Mouse (Mus musculus): ENCODE measurements around the gene Pygm.

Pygm gene

DNA sequence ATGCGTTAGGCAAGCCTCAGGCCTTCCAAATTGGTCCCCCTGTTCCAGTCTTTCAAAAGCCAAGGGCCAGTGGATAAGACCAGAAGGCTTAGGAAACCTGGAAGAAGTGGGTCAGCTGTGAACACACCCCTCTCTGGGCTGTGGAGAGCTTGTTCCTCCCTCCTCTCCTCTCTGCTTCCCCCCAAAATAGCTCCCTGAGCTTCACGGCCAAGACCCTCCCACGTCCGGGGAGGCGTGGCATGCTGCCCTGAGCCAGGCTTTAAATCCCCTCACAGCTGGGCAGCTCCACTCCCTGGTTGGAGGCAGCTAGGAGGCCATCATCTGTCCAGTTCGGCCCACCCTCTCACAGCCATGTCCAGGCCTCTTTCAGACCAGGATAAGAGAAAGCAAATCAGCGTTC lies at the start of gene Pygm:
Gene Pygm, plus strand, starts transcription at position 272 of the 400 bp plus-strand sequence.
- CTCF ChIA-PET: interaction anchor here (0.8 kb wide), 1 partner anchor 11 kb away, joined by 3 read pairs; no protein-coding TSS in a partner anchor

DNA sequence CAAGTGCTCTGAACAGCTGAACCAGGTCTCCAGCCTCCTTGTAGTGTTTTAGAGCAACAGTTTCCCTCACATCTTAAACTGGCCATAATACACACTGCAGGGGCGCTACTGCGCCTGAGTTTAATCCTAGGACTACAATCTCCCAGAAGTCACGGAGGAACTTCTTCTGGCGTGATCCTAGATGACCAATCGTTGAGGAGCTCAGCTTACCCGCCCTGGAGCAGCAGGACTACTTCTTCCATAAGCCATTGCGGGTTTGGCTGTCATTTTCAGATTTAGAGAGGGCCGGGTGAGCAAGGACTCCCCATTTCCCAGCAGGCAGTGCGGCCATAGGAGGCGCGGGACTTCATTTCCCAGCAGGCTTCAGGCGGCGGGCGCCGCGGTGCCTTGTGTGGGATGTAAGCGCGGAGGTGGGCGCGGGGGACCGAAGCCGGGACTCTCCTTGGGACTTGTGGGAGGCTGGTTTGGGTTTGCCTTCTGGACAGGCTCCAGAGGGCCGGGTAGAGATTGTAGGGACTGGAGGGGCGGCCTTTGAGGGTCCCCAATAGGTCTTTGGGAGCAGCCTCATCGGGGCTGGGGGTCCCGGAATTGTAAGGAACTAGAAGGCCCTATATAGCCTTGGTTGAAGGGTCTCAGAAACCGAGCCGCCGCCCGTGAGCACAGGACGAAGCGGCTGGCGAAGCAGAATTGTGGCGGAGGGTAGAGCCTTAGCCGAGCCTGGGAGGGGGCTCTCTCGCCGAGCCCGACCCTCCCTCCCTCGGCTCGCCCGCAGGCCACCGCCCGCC lies 49.3 kb upstream of the Pygm start, which contains the start of gene Men1:
Gene Men1, plus strand, starts transcription at position 307 of the 785 bp plus-strand sequence.
- CTCF ChIA-PET: interaction anchor here (0.7 to 0.9 kb wide), 2 partner anchors 62 to 1825 kb away, joined by 3 to 7 read pairs; no protein-coding TSS in a partner anchor

DNA sequence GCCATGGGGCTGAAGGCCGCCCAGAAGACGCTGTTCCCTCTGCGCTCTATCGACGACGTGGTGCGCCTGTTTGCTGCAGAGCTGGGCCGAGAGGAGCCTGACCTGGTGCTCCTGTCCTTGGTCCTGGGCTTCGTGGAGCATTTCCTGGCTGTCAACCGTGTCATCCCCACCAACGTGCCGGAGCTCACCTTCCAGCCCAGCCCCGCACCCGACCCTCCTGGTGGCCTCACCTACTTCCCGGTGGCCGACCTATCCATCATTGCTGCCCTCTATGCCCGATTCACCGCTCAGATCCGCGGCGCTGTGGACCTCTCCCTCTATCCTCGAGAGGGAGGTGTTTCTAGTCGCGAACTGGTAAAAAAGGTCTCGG lies 48.8 kb upstream of the Pygm start:
- CTCF ChIA-PET: interaction anchor here (0.6 to 0.9 kb wide), 3 partner anchors 62 to 1826 kb away, joined by 3 to 7 read pairs (median 3); no protein-coding TSS in a partner anchor

DNA sequence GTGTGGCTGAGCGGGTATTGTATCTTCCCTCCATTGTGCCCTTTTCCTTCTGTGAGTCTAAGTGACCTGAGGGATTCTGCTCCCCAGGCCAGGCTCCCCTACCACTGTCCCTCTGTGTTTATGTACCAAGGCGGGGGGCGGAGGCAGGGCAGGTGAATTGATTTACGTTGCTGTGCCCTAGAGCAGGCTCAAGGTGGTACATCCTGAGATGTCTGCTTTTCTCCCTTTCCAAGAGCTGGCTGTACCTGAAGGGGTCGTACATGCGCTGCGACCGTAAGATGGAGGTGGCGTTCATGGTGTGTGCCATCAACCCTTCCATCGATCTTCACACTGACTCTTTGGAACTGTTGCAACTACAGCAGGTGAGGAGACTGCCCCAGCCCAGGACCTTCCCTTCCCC lies 47.3 kb upstream of the Pygm start:
- CTCF ChIA-PET: interaction anchor here (1.1 kb wide), 1 partner anchor 74 kb away, joined by 3 read pairs; no protein-coding TSS in a partner anchor

DNA sequence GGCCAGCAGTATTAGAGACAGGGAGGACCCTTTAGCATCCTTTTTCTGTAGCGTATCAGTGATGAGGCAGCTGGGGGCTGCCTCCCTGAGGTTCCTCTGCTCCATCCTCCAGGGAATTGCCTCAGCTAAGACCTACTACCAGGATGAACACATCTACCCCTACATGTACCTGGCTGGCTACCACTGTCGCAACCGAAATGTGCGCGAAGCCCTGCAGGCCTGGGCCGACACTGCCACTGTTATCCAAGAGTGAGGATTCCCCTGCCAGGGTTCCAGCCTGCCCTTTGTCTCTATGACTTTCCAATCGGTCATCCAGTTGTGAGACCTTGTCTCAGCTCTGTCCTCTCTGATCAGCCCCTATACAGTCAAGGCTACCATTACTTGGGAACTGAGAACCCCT lies 46.0 kb upstream of the Pygm start:
- CTCF ChIA-PET: interaction anchor here (1.1 kb wide), 1 partner anchor 72 kb away, joined by 3 read pairs; no protein-coding TSS in a partner anchor

DNA sequence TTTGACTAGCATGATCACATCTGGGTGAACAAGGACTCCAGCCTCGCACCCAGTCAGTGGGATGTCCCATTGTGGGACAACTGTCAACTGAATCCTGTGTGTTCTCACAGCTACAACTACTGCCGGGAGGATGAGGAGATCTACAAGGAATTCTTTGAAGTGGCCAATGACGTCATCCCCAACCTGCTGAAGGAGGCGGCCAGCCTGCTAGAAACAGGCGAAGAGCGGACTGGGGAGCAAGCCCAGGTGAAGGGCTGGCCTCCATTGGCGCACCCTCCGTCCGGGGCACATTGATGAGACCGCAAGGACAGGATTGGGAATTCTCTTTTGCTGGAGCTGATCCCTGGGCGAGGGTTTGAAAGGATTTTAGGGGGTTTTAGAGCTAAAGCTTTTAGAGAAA lies 45.5 kb upstream of the Pygm start:
- CTCF ChIA-PET: no interaction called here

DNA sequence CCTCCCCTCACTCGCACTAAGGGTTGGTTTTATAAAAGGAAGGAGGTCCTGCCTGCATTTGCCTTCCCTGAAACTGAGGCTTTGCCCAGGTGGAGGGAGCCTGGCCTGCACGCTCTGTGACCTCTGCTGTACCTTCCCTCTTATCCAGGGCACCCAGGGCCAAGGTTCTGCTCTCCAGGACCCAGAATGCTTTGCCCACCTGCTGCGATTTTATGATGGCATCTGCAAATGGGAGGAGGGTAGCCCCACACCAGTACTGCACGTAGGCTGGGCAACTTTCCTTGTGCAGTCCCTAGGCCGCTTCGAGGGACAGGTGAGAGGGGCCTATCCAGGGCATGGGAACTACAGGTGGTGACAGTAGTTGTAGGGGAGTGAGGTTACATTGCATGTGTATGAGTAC lies 45.0 kb upstream of the Pygm start:
- CTCF ChIA-PET: no interaction called here

DNA sequence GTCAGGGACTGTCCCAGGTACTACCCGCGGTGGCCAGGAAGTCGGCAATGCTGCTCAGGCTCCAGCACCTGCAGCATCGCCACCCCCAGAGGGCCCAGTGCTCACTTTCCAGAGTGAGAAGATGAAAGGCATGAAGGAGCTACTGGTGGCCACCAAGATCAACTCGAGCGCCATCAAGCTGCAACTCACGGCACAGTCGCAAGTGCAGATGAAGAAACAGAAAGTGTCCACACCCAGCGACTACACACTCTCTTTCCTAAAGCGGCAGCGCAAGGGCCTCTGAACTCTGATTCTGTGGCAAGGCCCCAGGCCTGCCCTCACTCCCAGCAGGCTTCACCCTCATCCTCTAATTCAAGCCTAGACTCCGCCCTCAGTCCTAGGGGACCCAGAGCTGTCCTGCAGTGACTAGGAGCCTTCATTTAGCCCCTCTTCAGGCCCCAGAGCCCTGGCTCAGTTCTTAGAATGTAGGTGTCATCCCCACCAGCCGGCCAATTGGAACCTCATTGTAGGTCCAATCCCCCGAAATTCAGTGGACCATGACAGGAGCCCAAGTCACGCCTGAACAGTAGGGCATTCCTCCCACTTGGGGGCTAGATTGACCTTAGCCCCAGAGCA lies 44.2 kb upstream of the Pygm start:
- CTCF ChIA-PET: no interaction called here

DNA sequence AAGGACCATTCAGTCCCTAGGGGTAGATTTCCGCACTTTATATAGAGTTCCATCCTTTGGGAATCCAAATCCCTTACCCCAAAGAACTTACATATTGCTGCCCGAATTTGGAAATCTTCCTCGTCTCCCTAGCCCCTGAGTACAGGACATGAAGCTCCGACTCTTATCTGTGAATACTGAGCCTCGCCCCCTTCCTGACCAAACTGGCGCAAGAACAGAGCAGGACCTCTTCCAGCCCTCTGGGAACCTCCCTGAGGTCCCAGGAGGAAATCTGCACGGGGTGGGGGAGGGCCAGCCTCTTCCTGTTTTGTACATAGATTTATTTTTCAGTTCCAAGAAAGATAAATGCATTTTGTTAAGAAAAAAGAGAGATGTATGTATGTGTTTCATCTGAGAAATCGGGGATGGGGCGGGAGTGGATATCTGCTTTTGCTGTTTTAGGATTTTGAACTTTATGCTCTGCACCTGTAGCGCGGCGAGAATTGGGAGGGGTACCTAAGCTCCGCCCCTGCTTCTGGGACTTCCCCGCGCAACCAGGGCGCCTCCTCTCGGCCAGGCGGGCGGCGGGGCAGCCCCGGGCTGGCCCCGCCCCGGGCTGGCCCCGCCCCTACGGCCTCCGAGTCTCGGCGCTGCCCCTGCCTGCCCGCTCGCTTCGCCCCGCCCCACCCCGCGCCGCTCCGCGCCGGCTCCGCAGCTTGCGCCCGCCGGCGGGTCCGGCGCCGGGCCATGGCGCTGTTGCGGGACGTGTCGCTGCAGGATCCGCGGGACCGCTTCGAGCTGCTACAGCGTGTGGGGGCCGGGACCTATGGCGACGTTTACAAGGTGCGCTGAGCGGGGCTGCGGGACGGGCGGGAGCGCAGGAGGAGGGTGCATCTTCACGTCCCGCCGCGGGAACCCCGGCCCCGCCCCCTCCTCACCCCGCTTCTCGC lies 43.4 kb upstream of the Pygm start, which contains the start of gene Map4k2:
Gene Map4k2, plus strand, starts transcription at position 612 of the 929 bp plus-strand sequence.
- CTCF ChIA-PET: interaction anchor here (0.5 to 1.0 kb wide), 3 partner anchors 10 to 18 kb away, joined by 3 to 6 read pairs (median 4); no protein-coding TSS in a partner anchor

DNA sequence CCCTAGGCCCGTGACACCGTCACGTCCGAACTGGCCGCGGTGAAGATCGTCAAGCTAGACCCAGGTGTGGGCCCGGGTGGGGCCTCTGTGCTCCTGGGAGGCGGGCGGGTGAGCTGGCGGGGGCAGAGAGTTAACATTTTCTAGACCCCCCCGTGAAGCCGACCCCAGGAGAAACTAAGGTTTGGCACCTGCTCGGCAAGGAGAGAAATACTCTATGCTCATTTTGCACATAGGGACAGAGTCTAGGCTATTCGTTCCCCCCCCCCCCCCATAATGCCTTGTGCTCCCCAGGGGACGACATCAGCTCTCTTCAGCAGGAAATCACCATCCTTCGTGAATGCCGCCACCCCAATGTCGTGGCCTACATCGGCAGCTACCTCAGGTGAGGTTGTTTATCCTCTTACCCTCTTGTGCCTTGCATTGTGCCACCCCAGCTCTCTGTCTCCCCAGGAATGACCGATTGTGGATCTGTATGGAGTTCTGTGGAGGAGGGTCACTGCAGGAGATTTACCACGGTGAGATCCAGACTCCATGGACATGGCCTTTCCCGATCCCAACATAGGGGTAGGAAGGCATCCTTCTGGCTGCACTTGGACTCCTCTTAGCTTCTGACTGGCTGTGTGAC lies 42.6 kb upstream of the Pygm start:
- CTCF ChIA-PET: interaction anchor here (0.7 to 1.0 kb wide), 2 partner anchors 10 to 17 kb away, joined by 3 to 4 read pairs; no protein-coding TSS in a partner anchor

DNA sequence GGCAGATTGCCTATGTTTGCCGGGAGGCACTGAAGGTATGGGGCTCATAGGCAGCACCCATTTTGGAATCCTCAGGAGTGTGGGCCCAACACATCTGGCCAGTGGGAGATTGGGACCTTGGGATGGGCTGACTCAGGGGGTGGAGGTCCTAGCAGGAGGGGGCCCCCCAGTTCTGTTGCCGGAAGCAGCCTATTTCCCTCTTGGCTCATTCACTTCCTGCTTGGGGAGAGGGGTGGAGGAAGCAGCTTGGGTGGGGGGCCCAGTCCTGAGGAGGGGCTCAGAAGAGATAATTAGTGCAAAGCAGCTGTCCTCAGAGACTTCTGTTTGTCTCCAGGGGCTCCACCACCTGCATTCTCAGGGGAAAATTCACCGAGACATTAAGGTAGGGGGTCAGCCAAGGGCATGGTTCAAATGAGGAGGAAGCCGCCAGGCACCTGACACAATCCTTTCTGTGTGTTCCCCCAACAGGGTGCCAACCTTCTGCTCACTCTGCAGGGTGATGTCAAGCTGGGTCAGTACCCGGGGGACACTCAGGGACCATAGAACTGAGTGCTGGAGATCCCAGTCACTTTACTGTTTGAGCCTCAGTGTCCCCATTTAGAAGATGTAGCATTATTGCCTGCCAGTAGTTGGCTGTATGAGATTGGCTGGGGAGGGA lies 41.8 kb upstream of the Pygm start:
- CTCF ChIA-PET: interaction anchor here (1.0 kb wide), 1 partner anchor 9 kb away, joined by 3 read pairs; no protein-coding TSS in a partner anchor

DNA sequence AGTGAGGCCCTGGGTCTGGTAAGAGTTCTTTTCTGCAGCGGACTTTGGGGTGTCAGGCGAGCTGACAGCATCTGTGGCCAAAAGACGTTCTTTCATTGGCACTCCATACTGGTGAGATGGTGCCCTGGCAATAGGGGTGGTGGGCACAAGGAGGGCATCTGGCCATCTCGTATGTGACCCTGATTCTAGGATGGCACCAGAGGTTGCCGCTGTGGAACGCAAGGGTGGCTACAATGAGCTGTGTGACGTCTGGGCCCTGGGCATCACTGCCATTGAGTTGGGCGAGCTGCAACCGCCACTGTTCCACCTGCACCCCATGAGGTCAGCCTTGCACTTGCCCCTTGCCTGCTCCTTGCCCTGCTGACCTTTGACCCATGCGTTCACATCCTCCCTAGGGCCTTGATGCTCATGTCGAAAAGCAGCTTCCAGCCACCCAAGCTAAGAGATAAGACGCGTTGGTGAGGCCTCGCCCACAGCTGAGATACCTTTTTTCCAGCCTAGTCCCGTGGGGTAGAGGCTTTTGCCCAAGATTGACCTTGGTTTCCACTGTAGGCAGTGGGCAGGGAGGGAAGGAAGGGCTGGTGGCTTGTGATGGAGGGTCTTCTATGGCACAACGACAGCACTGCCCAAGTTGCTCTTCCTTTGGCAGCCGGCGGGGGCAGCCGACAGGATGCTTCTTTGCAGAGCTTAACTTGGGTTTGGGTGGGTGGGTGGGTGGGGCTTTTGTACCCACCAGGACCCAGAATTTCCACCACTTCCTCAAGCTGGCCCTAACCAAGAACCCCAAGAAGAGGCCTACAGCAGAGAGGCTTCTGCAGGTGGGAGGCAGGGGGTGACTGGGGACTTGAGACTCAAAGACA lies 40.9 kb upstream of the Pygm start:
- CTCF ChIA-PET: interaction anchor here (0.6 kb wide), 1 partner anchor 8 kb away, joined by 3 read pairs; no protein-coding TSS in a partner anchor

DNA sequence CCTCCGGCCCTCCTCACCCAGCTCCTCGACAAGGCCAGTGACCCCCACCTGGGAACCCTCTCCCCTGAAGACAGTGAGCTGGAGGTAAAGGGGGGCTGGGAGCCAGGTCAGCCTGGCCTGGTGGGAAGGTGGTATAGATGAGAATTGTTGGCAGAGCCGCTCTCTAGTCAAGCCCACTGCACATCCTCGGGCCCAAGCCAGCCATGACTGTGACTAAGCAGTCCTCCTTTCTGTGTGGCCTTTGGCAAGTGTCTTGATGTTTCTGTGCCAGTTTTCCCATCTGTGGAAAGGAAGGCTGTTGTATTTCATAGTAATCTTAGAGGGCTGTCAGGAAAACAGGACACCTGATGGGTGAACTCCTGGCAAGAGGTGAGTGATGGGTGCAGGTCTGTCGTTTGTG lies 40.2 kb upstream of the Pygm start:
- CTCF ChIA-PET: interaction anchor here (0.6 kb wide), 1 partner anchor 7 kb away, joined by 3 read pairs; no protein-coding TSS in a partner anchor

DNA sequence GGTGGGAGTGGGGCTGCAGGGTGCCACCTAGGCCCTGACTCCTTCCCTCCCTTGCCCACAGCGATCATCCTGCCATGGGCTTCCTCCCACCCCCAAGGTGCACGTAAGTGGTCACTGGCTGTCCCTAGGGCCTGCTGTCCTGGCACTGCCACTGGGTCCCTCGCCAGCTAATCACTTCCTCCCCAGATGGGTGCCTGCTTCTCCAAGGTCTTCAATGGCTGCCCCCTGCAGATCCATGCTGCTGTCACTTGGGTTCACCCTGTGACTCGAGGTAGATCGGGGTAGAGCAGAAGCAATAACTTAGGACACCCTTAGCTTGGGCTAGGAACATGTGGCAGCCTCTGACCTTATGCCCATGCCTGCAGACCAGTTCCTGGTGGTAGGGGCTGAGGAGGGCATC lies 38.2 kb upstream of the Pygm start:
- CTCF ChIA-PET: interaction anchor here (1.2 kb wide), 1 partner anchor 12 kb away, joined by 4 read pairs; no protein-coding TSS in a partner anchor

DNA sequence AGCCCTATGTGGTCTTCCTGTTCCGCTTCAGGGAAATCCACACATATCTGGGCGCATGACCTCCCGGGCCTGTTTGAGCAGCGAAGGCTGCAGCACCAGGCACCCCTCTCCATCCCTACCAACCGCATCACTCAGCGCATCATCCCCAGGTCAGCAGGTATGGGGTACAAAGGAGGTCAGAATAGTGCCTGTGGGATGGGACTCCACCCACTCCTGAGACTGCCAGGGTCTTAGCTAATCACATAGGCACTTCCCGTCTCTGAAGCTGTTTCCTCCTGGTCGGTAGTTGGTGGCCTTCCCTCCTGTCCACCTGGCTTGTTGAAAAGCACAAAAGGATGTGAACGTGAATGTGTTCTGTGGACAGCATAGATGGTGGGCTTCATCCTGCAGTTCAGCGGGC lies 37.5 kb upstream of the Pygm start:
- CTCF ChIA-PET: no interaction called here

DNA sequence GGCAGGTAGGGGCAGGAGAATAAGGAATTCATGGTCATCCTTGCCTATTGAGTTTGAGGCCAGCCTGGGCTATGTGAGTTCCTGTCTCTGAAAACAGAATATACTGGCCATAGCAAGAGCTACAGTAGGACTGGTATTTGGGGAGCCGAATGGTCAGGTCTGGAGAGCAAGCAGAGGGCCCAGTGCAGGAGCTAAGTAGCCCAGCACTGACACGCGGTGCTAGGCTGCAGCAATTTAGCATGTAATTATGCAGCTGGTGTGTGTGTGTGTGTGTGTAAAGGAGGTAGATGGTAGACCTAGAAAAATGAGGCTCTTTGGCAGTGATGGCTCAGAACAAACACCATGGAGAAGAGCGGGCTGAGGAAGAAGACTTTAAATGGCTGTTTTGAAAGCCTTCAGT lies 36.6 kb upstream of the Pygm start:
- CTCF ChIA-PET: no interaction called here

DNA sequence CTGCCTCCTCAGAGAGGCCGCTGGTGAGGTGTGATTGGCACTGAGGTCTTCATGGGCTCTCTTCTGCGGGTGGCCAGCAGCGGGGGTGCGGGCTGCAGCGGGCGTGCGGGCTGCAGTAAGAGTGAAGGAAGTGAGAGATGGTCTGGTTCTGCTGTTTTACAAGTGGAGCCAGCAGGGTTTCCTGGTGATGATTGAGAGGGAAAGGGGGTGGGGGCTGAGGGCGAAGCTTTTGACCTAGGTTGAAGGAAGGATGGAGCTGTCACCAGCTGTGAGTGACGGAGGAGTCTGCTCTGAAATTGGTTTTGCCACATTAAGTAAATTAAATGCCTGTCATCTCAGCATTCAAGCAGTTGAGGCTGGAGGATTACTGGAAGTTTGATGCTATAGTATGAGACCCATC lies 35.5 kb upstream of the Pygm start:
- CTCF ChIA-PET: no interaction called here

DNA sequence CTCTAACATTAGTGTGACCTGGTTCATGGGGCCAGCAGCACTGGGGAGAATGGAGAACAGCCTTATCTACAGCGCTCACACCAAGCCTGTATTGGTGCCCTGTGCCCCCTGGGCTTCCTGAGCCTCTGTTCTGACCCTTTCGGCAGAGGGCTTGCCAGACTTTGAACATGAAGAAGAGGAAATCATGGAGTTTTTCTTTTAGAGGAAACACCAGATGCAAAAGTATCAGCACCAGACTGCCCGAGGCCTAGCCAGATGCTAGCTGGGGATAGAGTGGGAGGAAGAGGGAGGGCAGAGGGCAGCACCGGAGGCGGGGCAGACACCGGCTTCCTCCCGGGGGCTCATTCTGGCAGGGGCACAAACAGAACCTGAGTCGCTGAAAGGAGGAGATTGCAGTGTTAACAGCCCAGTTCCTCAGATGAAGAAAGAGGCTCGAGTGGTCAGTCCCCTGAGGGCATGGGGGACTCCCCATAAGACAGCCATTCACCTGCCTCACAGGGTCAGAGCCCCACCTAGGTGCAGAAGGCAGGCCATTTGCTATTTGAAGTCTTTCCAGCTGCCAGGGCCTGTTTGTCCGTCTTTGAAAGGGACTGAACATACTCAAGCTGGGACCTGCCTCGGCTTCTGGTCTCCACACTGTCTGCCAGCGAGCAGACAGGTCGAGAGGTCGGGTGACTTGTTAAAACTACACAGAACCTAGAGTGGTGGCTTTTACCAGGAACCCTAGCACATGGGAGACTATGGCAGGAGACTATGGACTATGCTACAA lies 34.8 kb upstream of the Pygm start:
- CTCF ChIA-PET: no interaction called here
